Mouse (Mus musculus) MEL (cell line): Measurements from ENCODE around the gene Haus3. TPM values are rescaled to one million over a fixed set of nuclear protein-coding genes. Genes with fewer than 3 reads are reported as not detected.

ENCODE experiments used
- DNase-seq: peaks from one replicate; pipeline ENCODE4 v3.0.0; 2011; ENCODE audit warnings: low read depth, low spot score
- H3K27ac ChIP-seq: 2 replicates; pipeline ENCODE4 v1.5.1; 2012; ENCODE audit warnings: low read depth, mild to moderate bottlenecking, control low read depth, low read length, moderate library complexity; ENCODE audit not compliant: control insufficient read depth
- H3K27me3 ChIP-seq, 2 experiments: fragments of 150-350 bp in 1 of 2; sonication (generic) in 1 of 2; 2 replicates each; pipeline ENCODE4 v1.6.1; 2012; ENCODE audit warnings: low read length in 2 of 2, mild to moderate bottlenecking in 2 of 2, improper control_type of control experiment in 1 of 2, moderate library complexity in 1 of 2; ENCODE audit not compliant: insufficient read depth in 2 of 2, control insufficient read depth in 1 of 2
- H3K36me3 ChIP-seq, 2 experiments: 2 replicates each; pipeline ENCODE4 v1.6.1; 2012 to 2014; ENCODE audit warnings: low read length in 2 of 2, improper control_type of control experiment in 1 of 2, inconsistent platforms in 1 of 2, mild to moderate bottlenecking in 1 of 2; ENCODE audit not compliant: insufficient read depth in 2 of 2, control insufficient read depth in 1 of 2
- H3K4me1 ChIP-seq, 2 experiments: fragments of 150-350 bp in 1 of 2; sonication (generic) in 1 of 2; 2 replicates each; pipeline ENCODE4 v1.6.1; 2012; ENCODE audit warnings: low read length in 2 of 2, improper control_type of control experiment in 1 of 2, mild to moderate bottlenecking in 1 of 2; ENCODE audit not compliant: insufficient read depth in 2 of 2, control insufficient read depth in 1 of 2
- H3K4me3 ChIP-seq, 2 experiments: fragments of 150-350 bp in 1 of 2; sonication (generic) in 1 of 2; 2 replicates each; pipeline ENCODE4 v1.5.1; 2012; ENCODE audit warnings: low read depth in 2 of 2, low read length in 2 of 2, mild to moderate bottlenecking in 2 of 2, moderate library complexity in 2 of 2, control low read depth in 1 of 2, improper control_type of control experiment in 1 of 2; ENCODE audit not compliant: control insufficient read depth in 1 of 2, insufficient read depth in 1 of 2
- H3K79me2 ChIP-seq: 2 replicates; pipeline ENCODE4 v1.6.1; 2012; ENCODE audit warnings: mild to moderate bottlenecking, low read length, moderate library complexity; ENCODE audit not compliant: control insufficient read depth, poor library complexity, insufficient read depth
- H3K9ac ChIP-seq: 2 replicates; pipeline ENCODE4 v1.6.1; 2012; ENCODE audit warnings: low read depth, mild to moderate bottlenecking, control low read depth, low read length, moderate library complexity; ENCODE audit not compliant: control insufficient read depth, poor library complexity, severe bottlenecking
- H3K9me3 ChIP-seq: fragments of 150-350 bp; sonication (generic); replicated peaks from 2 replicates; pipeline ENCODE4 v1.6.1; 2012; ENCODE audit warnings: mild to moderate bottlenecking, low read length, improper control_type of control experiment, moderate library complexity; ENCODE audit not compliant: insufficient read depth
- BHLHE40 ChIP-seq: IDR thresholded peaks from 2 replicates; pipeline ENCODE4 v1.6.1; 2012; ENCODE audit warnings: low read depth, mild to moderate bottlenecking, inconsistent platforms, low read length, improper control_type of control experiment, borderline replicate concordance
- CHD2 ChIP-seq: IDR thresholded peaks from 2 replicates; pipeline ENCODE4 v1.6.1; 2011; ENCODE audit warnings: low read length, improper control_type of control experiment
- CTCF ChIP-seq, 3 experiments: IDR thresholded peaks in 2 of 3; conservative IDR thresholded peaks in 1 of 3; 2 replicates each; pipeline ENCODE4 v1.5.1; 2011 to 2012; ENCODE audit warnings: low read length in 3 of 3, low read depth in 2 of 3, mild to moderate bottlenecking in 2 of 3, improper control_type of control experiment in 1 of 3, inconsistent platforms in 1 of 3, mixed read lengths in 1 of 3, moderate library complexity in 1 of 3; ENCODE audit not compliant: control insufficient read depth in 1 of 3, insufficient read depth in 1 of 3, poor library complexity in 1 of 3, severe bottlenecking in 1 of 3
- E2F4 ChIP-seq: IDR thresholded peaks from 2 replicates; pipeline ENCODE4 v1.6.1; 2011; ENCODE audit warnings: low read depth, low read length, improper control_type of control experiment, borderline replicate concordance
- ELF1 ChIP-seq: IDR thresholded peaks from 2 replicates; pipeline ENCODE4 v1.6.1; 2014; ENCODE audit warnings: low read depth, mild to moderate bottlenecking, inconsistent platforms, low read length, improper control_type of control experiment, moderate library complexity
- EP300 ChIP-seq, 2 experiments: IDR thresholded peaks; 2 replicates each; pipeline ENCODE4 v1.6.1; 2011; ENCODE audit warnings: improper control_type of control experiment in 2 of 2, low read length in 2 of 2, low read depth in 1 of 2, mild to moderate bottlenecking in 1 of 2
- GABPA ChIP-seq: IDR thresholded peaks from 2 replicates; pipeline ENCODE4 v1.6.1; 2012; ENCODE audit warnings: low read depth, mild to moderate bottlenecking, inconsistent platforms, low read length, improper control_type of control experiment, moderate library complexity
- HCFC1 ChIP-seq: IDR thresholded peaks from 2 replicates; pipeline ENCODE4 v1.6.1; 2012; ENCODE audit warnings: low read depth, mild to moderate bottlenecking, inconsistent platforms, low read length, improper control_type of control experiment, moderate library complexity
- KAT2A ChIP-seq: conservative IDR thresholded peaks from 2 replicates; pipeline ENCODE4 v1.6.1; 2012; ENCODE audit warnings: low read depth, low read length, improper control_type of control experiment, inconsistent platforms
- MAFK ChIP-seq: IDR thresholded peaks from 2 replicates; pipeline ENCODE4 v1.6.1; 2011; ENCODE audit warnings: low read depth, mild to moderate bottlenecking, low read length, improper control_type of control experiment, borderline replicate concordance
- MAX ChIP-seq: IDR thresholded peaks from 2 replicates; pipeline ENCODE4 v1.6.1; 2011; ENCODE audit warnings: low read length, improper control_type of control experiment
- MEF2A ChIP-seq: IDR thresholded peaks from 2 replicates; pipeline ENCODE4 v1.6.1; 2014; ENCODE audit warnings: low read depth, mild to moderate bottlenecking, inconsistent platforms, low read length, improper control_type of control experiment; ENCODE audit not compliant: poor library complexity, insufficient replicate concordance, severe bottlenecking; ENCODE audit errors: extremely low read depth
- MXI1 ChIP-seq: IDR thresholded peaks from 2 replicates; pipeline ENCODE4 v1.6.1; 2011; ENCODE audit warnings: mild to moderate bottlenecking, low read depth, low read length, improper control_type of control experiment
- MYC ChIP-seq: IDR thresholded peaks from 2 replicates; pipeline ENCODE4 v1.6.1; 2011; ENCODE audit warnings: low read depth, mild to moderate bottlenecking, low read length, improper control_type of control experiment, moderate library complexity
- NELFE ChIP-seq: IDR thresholded peaks from 2 replicates; pipeline ENCODE4 v1.6.1; 2011; ENCODE audit warnings: low read depth, low read length, improper control_type of control experiment
- NRF1 ChIP-seq: IDR thresholded peaks from 2 replicates; pipeline ENCODE4 v1.6.1; 2014; ENCODE audit warnings: low read depth, mild to moderate bottlenecking, inconsistent platforms, low read length, improper control_type of control experiment, moderate library complexity; ENCODE audit not compliant: poor library complexity, insufficient read depth, severe bottlenecking
- POLR2A ChIP-seq, 2 experiments: IDR thresholded peaks; 2 replicates each; pipeline ENCODE4 v1.6.1; 2011 to 2012; ENCODE audit warnings: low read length in 2 of 2, mild to moderate bottlenecking in 2 of 2, control low read depth in 1 of 2, improper control_type of control experiment in 1 of 2, low read depth in 1 of 2, moderate library complexity in 1 of 2; ENCODE audit not compliant: control insufficient read depth in 1 of 2, insufficient read depth in 1 of 2, poor library complexity in 1 of 2
- POLR2AphosphoS2 ChIP-seq: IDR thresholded peaks from 2 replicates; pipeline ENCODE4 v1.6.1; 2011; ENCODE audit warnings: low read length, improper control_type of control experiment
- POLR2AphosphoS5 ChIP-seq: IDR thresholded peaks from 2 replicates; pipeline ENCODE4 v1.6.1; 2012; ENCODE audit warnings: low read depth, borderline replicate concordance, mild to moderate bottlenecking, inconsistent platforms, low read length, moderate library complexity, mixed read lengths
- RAD21 ChIP-seq: IDR thresholded peaks from 2 replicates; pipeline ENCODE4 v1.6.1; 2011; ENCODE audit warnings: mild to moderate bottlenecking, low read depth, low read length, improper control_type of control experiment
- RCOR1 ChIP-seq: IDR thresholded peaks from 2 replicates; pipeline ENCODE4 v1.6.1; 2012; ENCODE audit warnings: low read depth, mild to moderate bottlenecking, inconsistent platforms, low read length, improper control_type of control experiment
- SIN3A ChIP-seq: IDR thresholded peaks from 2 replicates; pipeline ENCODE4 v1.6.1; 2012; ENCODE audit warnings: low read length, improper control_type of control experiment, inconsistent platforms
- SMC3 ChIP-seq: IDR thresholded peaks from 2 replicates; pipeline ENCODE4 v1.6.1; 2011; ENCODE audit warnings: low read depth, low read length, improper control_type of control experiment
- TBP ChIP-seq: IDR thresholded peaks from 2 replicates; pipeline ENCODE4 v1.8.0; 2011; ENCODE audit warnings: low read depth, low read length, improper control_type of control experiment
- TCF12 ChIP-seq: IDR thresholded peaks from 2 replicates; pipeline ENCODE4 v1.6.1; 2014; ENCODE audit warnings: low read depth, mild to moderate bottlenecking, inconsistent platforms, low read length, improper control_type of control experiment, moderate library complexity
- UBTF ChIP-seq: IDR thresholded peaks from 2 replicates; pipeline ENCODE4 v1.6.1; 2012; ENCODE audit warnings: low read depth, mild to moderate bottlenecking, inconsistent platforms, low read length, improper control_type of control experiment, moderate library complexity, borderline replicate concordance; ENCODE audit not compliant: insufficient read depth
- USF1 ChIP-seq: IDR thresholded peaks from 2 replicates; pipeline ENCODE4 v1.6.1; 2014; ENCODE audit warnings: low read depth, mild to moderate bottlenecking, inconsistent platforms, low read length, improper control_type of control experiment, moderate library complexity
- USF2 ChIP-seq, 2 experiments: IDR thresholded peaks; 2 replicates each; pipeline ENCODE4 v1.6.1; 2011 to 2012; ENCODE audit warnings: improper control_type of control experiment in 2 of 2, low read length in 2 of 2, borderline replicate concordance in 1 of 2, inconsistent platforms in 1 of 2, low read depth in 1 of 2, mild to moderate bottlenecking in 1 of 2; ENCODE audit not compliant: insufficient read depth in 1 of 2
- ZC3H11A ChIP-seq: IDR thresholded peaks from 2 replicates; pipeline ENCODE4 v1.6.1; 2012; ENCODE audit warnings: low read depth, mild to moderate bottlenecking, inconsistent platforms, low read length, improper control_type of control experiment
- ZMIZ1 ChIP-seq: IDR thresholded peaks from 2 replicates; pipeline ENCODE4 v1.6.1; 2012; ENCODE audit warnings: low read depth, mild to moderate bottlenecking, inconsistent platforms, low read length, improper control_type of control experiment, moderate library complexity
- ZNF384 ChIP-seq: IDR thresholded peaks from 2 replicates; pipeline ENCODE4 v1.6.1; 2012; ENCODE audit warnings: low read depth, mild to moderate bottlenecking, inconsistent platforms, low read length, improper control_type of control experiment
- polyA plus RNA-seq, 2 experiments: library from polyadenylated mRNA; stranded (reverse) in 1 of 2; unstranded in 1 of 2; fragments of >175 nt in 1 of 2; fragments of >200 nt in 1 of 2; gene quantifications; 2 replicates each; pipeline versions ENCODE4 v1.2.1 to v1.2.4; 2012; ENCODE audit warnings: low replicate concordance in 2 of 2, low read depth in 1 of 2; ENCODE audit not compliant: insufficient read length in 2 of 2, insufficient read depth in 1 of 2, missing spikeins in 1 of 2
- total RNA-seq: library from RNA; depleted of rRNA; stranded (reverse); fragments of 300-350 nt; gene quantifications from 2 replicates; pipeline ENCODE4 v1.2.3, GENCODE M21; 2012

Gene Haus3
- total and polyA plus RNA-seq, 3 experiments = 52.6 to 184 (median 54.0) TPM

DNA sequence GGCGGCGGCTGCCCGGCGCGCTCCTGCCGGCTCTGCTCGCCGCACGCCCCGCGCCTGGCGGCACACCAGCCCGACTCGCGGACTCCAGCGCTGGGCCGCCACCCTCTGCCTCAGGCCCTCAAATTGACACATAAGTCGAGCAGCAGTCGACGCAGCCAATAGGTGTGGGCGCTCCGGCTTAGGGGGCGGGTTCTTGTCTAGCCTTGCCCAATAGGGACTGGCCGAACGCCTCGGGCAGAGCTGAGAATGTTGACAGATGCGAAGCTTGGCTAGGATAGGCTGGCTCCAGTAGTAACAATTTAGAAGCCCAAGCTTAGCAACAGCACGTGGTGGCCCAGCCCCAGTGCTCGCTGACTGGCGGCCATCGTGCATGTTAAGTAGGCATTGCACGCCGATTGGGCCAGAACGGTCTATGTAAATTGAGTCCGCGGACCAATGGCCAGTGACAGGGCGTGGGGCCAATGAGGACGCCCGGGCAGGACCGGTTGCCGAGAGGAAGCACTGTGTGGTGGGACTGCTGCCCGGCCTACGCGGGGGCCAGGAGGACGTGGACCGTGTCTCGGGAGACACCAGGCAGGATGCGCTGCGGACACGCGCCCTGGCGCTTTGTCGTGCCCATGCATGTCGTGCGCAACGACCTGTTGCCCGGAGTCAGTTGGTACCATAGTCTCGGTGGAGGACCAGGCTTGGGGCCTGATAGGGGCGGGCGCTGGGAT is 18.4 kb upstream of the Haus3 start, which contains the start of gene Mxd4:
Gene Mxd4, minus strand, starts transcription at position 120 of the 716 bp plus-strand sequence.
- Histone ChIP-seq H3K27me3 (no peaks in the 10 kb centered on the region; a peak in 1 of 4 replicates), H3K4me1 (peaks cover 0 to 18% of the 10 kb centered on the region in 2 experiments; a peak in 2 of 4 replicates), H3K36me3 (peaks cover 0 to 8% of the 10 kb centered on the region in 2 experiments; a peak in 2 of 4 replicates), H3K9ac (peak within 1 kb of the TSS; percentile 75), H3K27ac (peak within 1 kb of the TSS; percentile 29), H3K4me3 (peak within 1 kb of the TSS; percentile 73 to 96), H3K79me2 (peaks cover 3% of the 10 kb centered on the region; the same call in 1 of the 2 replicates), H3K9me3 (no peaks in the 10 kb centered on the region)
- peak; percentile 100 for DNase-seq
- no peak for TF ChIP-seq E2F4
- peak; percentile 60 for TF ChIP-seq HCFC1
- peak; percentile 81 for TF ChIP-seq MYC
- TF ChIP-seq CHD2 = peak; percentile 59
- 0 out of 2 replicates have a peak, but pooled peaks have one; percentile 54 for TF ChIP-seq UBTF
- TF ChIP-seq POLR2AphosphoS2 = no peak
- no peak for TF ChIP-seq RAD21
- TF ChIP-seq BHLHE40 = peak; percentile 68
- TF ChIP-seq ELF1 = no peak
- no peak for TF ChIP-seq ZC3H11A
- TF ChIP-seq KAT2A = no peak
- no peak for TF ChIP-seq MAFK
- peak; percentile 98 for TF ChIP-seq SIN3A
- no peak for TF ChIP-seq EP300 (IDR thresholded peaks at IDR 0.05; ENCODE audit: low read depth in 1 of 2, low read length in 2 of 2)
- no peak for TF ChIP-seq TBP
- TF ChIP-seq POLR2A (IDR thresholded peaks at IDR 0.05; ENCODE audit: control insufficient read depth in 1 of 2, insufficient read depth in 1 of 2, low read depth in 1 of 2, low read length in 2 of 2, poor library complexity in 1 of 2) = peak; percentile 68 to 94; a peak in 3 of 4 replicates
- peak; percentile 99 for TF ChIP-seq MAX
- TF ChIP-seq POLR2AphosphoS5 = peak; percentile 91; the same call in 1 of the 2 replicates
- no peak for TF ChIP-seq ZNF384
- TF ChIP-seq MXI1 = peak; percentile 97
- TF ChIP-seq GABPA = no peak
- TF ChIP-seq USF1 = peak; percentile 90
- TF ChIP-seq TCF12 = no peak
- TF ChIP-seq CTCF (IDR thresholded peaks at IDR 0.05 in 2 of 3, conservative IDR thresholded peaks at IDR 0.05 in 1 of 3; ENCODE audit: control insufficient read depth in 1 of 3, insufficient read depth in 1 of 3, low read depth in 2 of 3, low read length in 3 of 3, poor library complexity in 1 of 3, severe bottlenecking in 1 of 3) = 0 out of 6 replicates have a peak, but pooled peaks of 1 of the 3 experiments have one; percentile 3
- no peak for TF ChIP-seq RCOR1
- TF ChIP-seq MEF2A = no peak
- TF ChIP-seq NRF1 = peak; percentile 39; the same call in 1 of the 2 replicates
- no peak for TF ChIP-seq USF2 (IDR thresholded peaks at IDR 0.05; ENCODE audit: borderline replicate concordance in 1 of 2, insufficient read depth in 1 of 2, low read depth in 1 of 2, low read length in 2 of 2)
- TF ChIP-seq ZMIZ1 = no peak
- TF ChIP-seq SMC3 = no peak
- peak; percentile 45; the same call in 1 of the 2 replicates for TF ChIP-seq NELFE
